Mouse (Mus musculus) C2C12 (cell line): ENCODE results near the gene Tspo2.

Source experiments
- CEBPB ChIP-seq: IDR thresholded peaks from one replicate; pipeline ENCODE4 v1.6.1; 2011; ENCODE audit warnings: low read depth, mild to moderate bottlenecking, control low read depth, moderate library complexity
- CTCF ChIP-seq: IDR thresholded peaks from one replicate; pipeline ENCODE4 v1.5.1; 2011; ENCODE audit not compliant: control insufficient read depth, insufficient read depth, insufficient read length
- FOSL1 ChIP-seq: IDR thresholded peaks from one replicate; pipeline ENCODE4 v1.8.0; 2011; ENCODE audit warnings: mild to moderate bottlenecking, low read length; ENCODE audit not compliant: poor library complexity, insufficient read depth, severe bottlenecking
- MAX ChIP-seq: IDR thresholded peaks from one replicate; pipeline ENCODE4 v1.6.1; 2011; ENCODE audit warnings: mild to moderate bottlenecking, control low read depth
- MYOD1 ChIP-seq: IDR thresholded peaks from one replicate; pipeline ENCODE4 v1.6.1; 2011; ENCODE audit warnings: low read depth; ENCODE audit not compliant: control insufficient read depth, insufficient read length
- MYOG ChIP-seq: IDR thresholded peaks from one replicate; pipeline ENCODE4 v1.6.1; 2011; ENCODE audit not compliant: control insufficient read depth, insufficient read length; ENCODE audit errors: extremely low read depth
- USF1 ChIP-seq: IDR thresholded peaks from one replicate; pipeline ENCODE4 v1.6.1; 2011; ENCODE audit warnings: low read depth, mild to moderate bottlenecking, control low read depth, moderate library complexity

- TF ChIP-seq MAX, result no peak
- no peak for TF ChIP-seq CTCF
- no peak for TF ChIP-seq FOSL1
- TF ChIP-seq MYOD1, result no peak
- no peak for TF ChIP-seq CEBPB
- no peak for TF ChIP-seq USF1
- no peak for TF ChIP-seq MYOG
These were observed 14.8 kb downstream of the Tspo2 start for GRCm38 (mm10) chr17:48436487-48436886.
